In the genomic region with DNA sequence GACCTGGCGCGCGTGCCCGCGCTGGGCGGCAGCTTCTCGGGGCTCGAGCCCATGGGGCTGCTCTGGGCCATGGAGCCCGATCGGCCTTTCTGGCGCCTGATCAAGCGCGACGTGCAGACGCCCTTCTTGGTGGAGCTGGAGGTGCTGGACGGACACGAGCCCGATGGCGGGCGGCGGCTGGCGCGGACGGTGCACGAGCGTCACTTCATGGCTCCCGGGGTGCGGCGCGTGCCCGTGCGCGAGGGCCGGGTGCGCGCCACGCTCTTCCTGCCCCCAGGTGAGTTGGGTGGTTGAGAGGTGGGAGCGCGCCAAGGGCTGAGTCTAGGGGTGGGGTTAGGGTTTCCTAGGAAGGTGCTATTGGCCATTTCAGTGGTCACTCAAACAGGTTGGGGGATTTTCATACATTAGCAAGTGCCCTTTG, we compare ENCODE assay signal across 8 mouse cellular contexts. TPM values are rescaled to one million over a fixed set of nuclear protein-coding genes. Genes with fewer than 3 reads are reported as not detected.
DNase-seq lines count a peak whose midpoint lies in the region; ATAC-seq lines count a peak whose summit lies in the region.
"Not testable (repeated sequence)": the region's sequence is repeated elsewhere in the genome, so short reads cannot be mapped to it uniquely, and the experiment has no call there.

A gene (plus strand): TSS at position 245 of the 421 bp plus-strand sequence.

- not testable (repeated sequence) for H3K9me3 ChIP-seq in erythroblast, embryonic 14.5 days (ENCODE audit: control insufficient read depth, low read length); heart, embryonic 15.5 days (replicated peaks); limb, embryonic 13.5 days
- peaks cover 34% of the 10 kb centered on the region for H3K9me3 ChIP-seq in megakaryocyte, embryonic 14.5 days

- H3K9ac ChIP-seq in heart, embryonic 15.5 days: peak within 1 kb of the TSS; percentile 52
- peak within 1 kb of the TSS; percentile 69 for H3K9ac ChIP-seq in limb, embryonic 13.5 days

- H3K27ac ChIP-seq in heart, embryonic 15.5 days; limb, embryonic 13.5 days: not testable (repeated sequence)

- peaks cover 20% of the 10 kb centered on the region for H3K27me3 ChIP-seq in erythroblast, embryonic 14.5 days (ENCODE audit: control insufficient read depth)
- not testable (repeated sequence) for H3K27me3 ChIP-seq in heart, embryonic 15.5 days; limb, embryonic 13.5 days
- peaks cover 29% of the 10 kb centered on the region for H3K27me3 ChIP-seq in megakaryocyte, embryonic 14.5 days (replicated peaks)

- peak within 1 kb of the TSS; percentile 81 for H3K4me2 ChIP-seq in heart, embryonic 15.5 days
- H3K4me2 ChIP-seq in limb, embryonic 13.5 days (replicated peaks): peak within 1 kb of the TSS; percentile 72

- H3K4me3 ChIP-seq in erythroblast, embryonic 14.5 days (replicated peaks): peak within 1 kb of the TSS; percentile 45
- peak within 1 kb of the TSS; percentile 55 for H3K4me3 ChIP-seq in heart, embryonic 15.5 days
- peak within 1 kb of the TSS; percentile 49 for H3K4me3 ChIP-seq in limb, embryonic 13.5 days
- H3K4me3 ChIP-seq in megakaryocyte, embryonic 14.5 days (replicated peaks): peak within 1 kb of the TSS; percentile 76

- H3K4me1 ChIP-seq in erythroblast, embryonic 14.5 days (ENCODE audit: control insufficient read depth); heart, embryonic 15.5 days (replicated peaks); limb, embryonic 13.5 days; megakaryocyte, embryonic 14.5 days: not testable (repeated sequence)

- peak; percentile 52; the same call in 1 of the 2 replicates for ATAC-seq in cerebellum, adult (ENCODE audit: insufficient number of reproducible peaks, low FRiP score, low TSS enrichment)
- not testable (repeated sequence) for ATAC-seq in heart, embryonic 15.5 days (replicated peaks; ENCODE audit: insufficient number of reproducible peaks, insufficient read depth, low FRiP score, low read depth)
- ATAC-seq in limb, embryonic 13.5 days (ENCODE audit: low FRiP score, low read depth): 0 out of 2 replicates have a peak, but pooled peaks have one; percentile 28

- WGBS in heart, embryonic 15.5 days: 2% methylated on average over 39 of the region's 39 CpGs
- WGBS in limb, embryonic 13.5 days: 2% methylated on average over 39 of the region's 39 CpGs

- DNase-seq in A20 (ENCODE audit: low read depth, low spot score): peak; percentile 65
- peak; percentile 69 to 77 for DNase-seq in kidney, adult 8-10 months
- DNase-seq in right cerebral cortex, postnatal 14 days: peak; percentile 15

- H3K36me3 ChIP-seq in erythroblast, embryonic 14.5 days (ENCODE audit: control insufficient read depth); heart, embryonic 15.5 days; limb, embryonic 13.5 days; megakaryocyte, embryonic 14.5 days (replicated peaks; ENCODE audit: low read length): not testable (repeated sequence)

RNA-seq across cellular contexts. Expression of the gene that starts here (rescaled TPM):
- not detected in 2 replicates for polyA plus RNA-seq in erythroblast, embryonic 14.5 days (2012)
- polyA plus RNA-seq in heart, embryonic 15.5 days (2015; fragmentation: Nextera tagmentation; extraction: Ambion mirVana): not detected in 2 replicates
- not detected in 2 replicates for polyA plus RNA-seq in limb, embryonic 13.5 days (2015; fragmentation: Nextera tagmentation; extraction: Ambion mirVana)
- not detected in 2 replicates for polyA plus RNA-seq in megakaryocyte, embryonic 14.5 days (2012; ENCODE audit: insufficient read depth, low replicate concordance)

Comparison
In these comparisons a context has a peak if more than half of its experiments do, and no peak if none do; other contexts are left out.
1. Peak in ATAC-seq, H3K4me3 ChIP-seq, H3K9ac ChIP-seq and H3K4me2 ChIP-seq in limb, embryonic 13.5 days; RNA of the gene not detected or under 1 TPM.
2. DNase-seq: peak in every context shown above with its lines; median percentile 73 in kidney, adult 8-10 months; 65 in A20; 15 in right cerebral cortex, postnatal 14 days.